Mouse (Mus musculus) left cerebral cortex, postnatal 36 days (tissue): ENCODE data around the gene Ano3. TPM values are rescaled to one million over a fixed set of nuclear protein-coding genes. Genes with fewer than 3 reads are reported as not detected.

Experiments
- DNase-seq, 2 experiments: peaks; one replicate each; pipeline ENCODE4 v3.0.0; 2021 to 2022; ENCODE audit warnings: low spot score in 2 of 2, mixed read lengths in 1 of 2
- intact Hi-C: fragments of 180-260 bp; cut with DNase I; formaldehyde crosslinking; loops from one replicate; pipeline ENCODE4 v1.15.1; 2025
- total RNA-seq, 2 experiments: library from RNA; stranded (reverse); gene quantifications; 2 replicates each; pipeline ENCODE4 v1.2.3; 2021

The Ano3 gene
- total RNA-seq, 2 experiments from 2014 or later: 74.4 to 75.4 TPM

DNA sequence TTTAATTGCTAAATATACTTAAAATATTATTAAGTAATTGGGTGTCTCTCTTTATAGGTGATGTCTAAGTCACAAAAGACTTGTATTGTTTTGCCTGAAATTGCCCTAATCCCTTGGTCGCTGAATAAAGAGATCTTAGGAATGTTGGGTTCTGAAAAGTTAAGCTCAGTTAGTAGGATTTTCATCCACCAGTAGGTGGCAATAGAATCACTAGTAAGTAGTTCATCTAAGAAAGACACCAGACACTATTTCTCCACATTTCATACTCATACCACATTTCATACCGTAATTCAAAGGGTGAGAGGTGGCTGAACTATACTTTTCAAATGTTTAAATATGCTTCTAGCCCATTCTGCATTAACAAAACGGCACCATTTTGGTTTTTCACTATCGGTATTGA lies 287.4 kb downstream of the Ano3 start:
- intact Hi-C loops: loop anchor here (2.0 kb wide), 1 partner anchor 317 kb away; no protein-coding TSS in a partner anchor
- no peak for DNase-seq

GRCm38 (mm10) chr2:110644846-110645245 lies 305.9 kb downstream of the Ano3 start:
- intact Hi-C loops: no loop called here
- no peak for DNase-seq

GRCm38 (mm10) chr2:110644358-110644757 lies 306.4 kb downstream of the Ano3 start:
- intact Hi-C loops: no loop called here
- no peak for DNase-seq

Other genes with a start within 250 kb of the Ano3 start
- under 1 TPM; 0.11 to 0.22 TPM for gene Muc15, start 229.6 kb downstream of the Ano3 start, total RNA-seq
- gene Gm13941, start 155.1 kb upstream of the Ano3 start, total RNA-seq: not detected
- not detected for gene Gm15130, start 202.0 kb upstream of the Ano3 start, total RNA-seq